Mouse (Mus musculus): ENCODE results near the gene Tcp11l2.

Tcp11l2 gene

GRCm38 (mm10) chr10:84558511-84558910 is 17.9 kb upstream of the Tcp11l2 start:
- DNase-seq, result no peak

- no peak for DNase-seq
These were observed 16.4 kb upstream of the Tcp11l2 start for GRCm38 (mm10) chr10:84559986-84560385.

DNA sequence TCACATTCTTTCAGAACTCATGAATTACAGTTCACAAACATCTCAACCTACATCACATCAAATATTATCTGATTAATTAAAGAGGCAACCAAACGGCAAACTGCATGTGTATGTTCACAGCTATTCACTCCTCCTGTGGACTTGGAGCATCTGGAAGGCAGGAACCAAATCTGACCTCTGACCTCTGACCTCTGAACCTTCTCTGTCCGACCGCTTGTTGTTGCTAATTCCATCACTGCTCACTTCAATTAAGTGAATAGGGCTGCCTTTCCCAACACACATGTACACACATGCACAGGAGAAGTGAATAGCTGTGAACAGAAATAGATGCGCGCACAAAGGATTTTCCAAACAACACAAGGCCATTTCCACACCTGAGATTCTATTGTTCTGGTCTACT is 14.3 kb upstream of the Tcp11l2 start:
- DNase-seq, result no peak

DNA sequence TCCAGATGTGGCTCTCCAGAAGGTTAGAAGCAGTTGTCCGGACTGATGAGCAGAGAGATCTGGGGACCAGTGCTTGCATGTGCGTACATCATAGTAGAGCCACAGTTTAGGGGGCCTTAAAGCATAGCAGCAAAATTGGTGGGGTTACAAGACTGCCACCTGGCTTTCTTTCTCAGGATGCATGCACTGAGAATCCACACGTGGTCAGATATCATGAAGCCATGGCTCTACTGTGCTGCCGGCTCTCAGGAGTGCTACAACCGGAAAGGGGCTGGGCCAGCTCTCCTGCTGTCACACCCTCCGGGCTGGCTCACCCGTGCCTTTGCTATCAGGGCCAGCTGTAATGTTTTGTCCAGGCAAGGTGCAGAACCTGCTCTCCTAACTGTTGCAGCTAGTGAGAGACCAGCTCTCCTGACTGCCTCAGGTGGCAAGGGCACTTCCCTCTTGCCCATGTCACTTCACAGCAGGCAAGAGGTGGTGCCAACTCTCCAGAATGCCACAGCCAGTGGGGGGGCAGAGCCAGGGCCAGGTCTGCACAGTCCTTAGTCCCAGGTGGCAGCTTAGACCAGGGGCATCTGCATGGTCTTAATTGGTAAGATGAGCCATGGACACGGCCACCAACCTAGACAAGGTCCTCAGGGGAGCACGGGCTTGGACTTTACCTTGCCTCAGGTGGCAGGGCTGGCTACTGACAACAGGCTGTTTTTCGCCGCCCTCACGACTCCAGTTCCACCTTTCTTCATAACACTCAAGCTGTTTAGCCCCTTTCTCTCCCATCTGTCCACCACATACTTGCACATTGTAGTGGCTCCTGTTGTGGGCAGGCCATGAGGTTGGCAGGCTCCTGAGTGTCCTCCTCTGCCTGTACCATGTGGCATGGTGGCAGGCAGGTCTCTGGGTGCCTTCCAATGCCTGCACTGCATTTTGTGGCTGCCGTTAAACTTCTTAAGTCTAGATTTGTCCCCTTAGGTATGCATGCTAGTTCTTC is 13.6 kb upstream of the Tcp11l2 start:
- no peak for DNase-seq

- DNase-seq, result no peak
These were observed 12.0 kb upstream of the Tcp11l2 start for GRCm38 (mm10) chr10:84564427-84564826.

- DNase-seq, result no peak
These were observed 5.3 kb upstream of the Tcp11l2 start for GRCm38 (mm10) chr10:84571052-84571639.

DNA sequence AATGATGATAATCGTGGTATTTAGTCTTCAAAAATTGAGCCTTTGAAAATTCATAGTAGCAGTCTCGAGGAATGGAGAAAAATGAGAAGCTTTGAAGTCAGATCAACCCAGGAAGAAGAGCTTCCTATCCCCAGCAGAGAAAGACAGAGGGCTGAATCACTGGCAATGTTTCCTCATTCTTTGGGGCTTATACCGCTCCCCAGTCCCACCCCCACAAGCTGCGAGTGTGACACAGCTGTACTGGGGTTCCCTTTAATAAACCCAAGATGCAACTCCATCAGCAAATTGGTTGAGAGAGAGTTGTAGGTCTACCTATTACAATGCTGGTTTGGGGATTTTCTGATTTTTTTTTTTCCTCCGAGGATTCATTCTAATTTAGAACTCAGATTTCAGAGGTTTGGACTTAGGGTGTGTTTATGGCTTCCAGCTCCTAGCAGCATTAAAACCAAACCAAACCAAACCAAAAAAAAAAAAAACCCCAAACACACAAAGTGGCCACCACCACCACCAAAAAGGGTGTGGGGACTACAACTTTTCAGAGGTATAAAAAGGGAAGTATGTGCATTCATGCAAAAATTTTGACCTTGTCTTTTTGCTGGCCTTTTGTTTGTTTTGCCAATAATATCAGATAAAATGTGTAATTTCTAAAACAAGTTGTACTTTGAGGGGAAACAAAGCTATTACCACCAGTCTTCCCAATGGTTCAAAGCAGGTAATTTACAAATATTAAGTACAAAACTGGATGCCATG is 2.6 kb upstream of the Tcp11l2 start:
- DNase-seq, result no peak

GRCm38 (mm10) chr10:84576029-84576394 is 414 bp upstream of the Tcp11l2 start:
- DNase-seq, result no peak

GRCm38 (mm10) chr10:84577071-84577727 is 773 bp downstream of the Tcp11l2 start:
- DNase-seq, result peak; percentile 84

DNA sequence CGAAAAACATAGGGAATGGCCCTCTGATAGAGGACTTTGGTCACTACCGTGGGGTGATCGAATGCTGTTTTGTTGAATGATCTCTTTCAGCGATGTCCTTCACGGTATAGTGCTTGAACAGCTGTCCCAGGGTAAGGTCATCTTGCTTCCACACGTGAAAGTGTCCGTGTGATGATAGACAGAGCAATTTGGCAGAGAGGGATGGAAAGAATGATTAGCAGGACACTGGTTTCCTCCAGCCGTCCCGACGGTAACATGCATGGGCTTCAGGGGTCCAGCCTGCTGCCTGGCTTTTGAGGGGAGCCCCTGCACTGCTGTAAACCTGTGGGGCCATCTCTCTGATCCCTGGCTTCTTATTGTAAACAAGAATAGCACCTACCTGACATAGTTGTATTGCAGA is 2.3 kb downstream of the Tcp11l2 start:
- no peak for DNase-seq

DNA sequence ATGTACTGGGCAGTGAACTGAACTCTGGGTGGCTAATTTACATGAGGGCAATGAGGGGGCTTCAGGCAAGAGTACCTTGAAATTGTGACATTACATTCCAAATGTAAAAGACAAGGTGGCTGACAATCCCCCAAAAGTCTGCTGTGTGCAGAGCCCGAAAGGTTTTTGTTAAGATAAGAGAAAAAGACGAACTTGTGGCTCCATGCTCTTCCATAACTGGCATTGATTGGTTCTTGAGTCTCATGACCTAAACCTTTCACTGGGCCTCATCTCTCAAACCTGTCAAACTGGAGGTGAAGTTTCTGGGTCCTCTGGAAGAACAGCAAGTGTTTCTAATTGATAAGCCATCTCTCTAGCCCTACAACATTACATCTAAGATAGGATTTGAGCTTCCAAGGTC is 3.1 kb downstream of the Tcp11l2 start:
- DNase-seq, result no peak

- DNase-seq, result peak; percentile 8
These were observed 4.8 kb downstream of the Tcp11l2 start for GRCm38 (mm10) chr10:84581191-84581590.

- peak; percentile 3 for DNase-seq
These were observed 5.8 kb downstream of the Tcp11l2 start for GRCm38 (mm10) chr10:84582236-84582635.

GRCm38 (mm10) chr10:84584451-84585293 is 8.2 kb downstream of the Tcp11l2 start:
- peak; percentile 14 for DNase-seq

DNA sequence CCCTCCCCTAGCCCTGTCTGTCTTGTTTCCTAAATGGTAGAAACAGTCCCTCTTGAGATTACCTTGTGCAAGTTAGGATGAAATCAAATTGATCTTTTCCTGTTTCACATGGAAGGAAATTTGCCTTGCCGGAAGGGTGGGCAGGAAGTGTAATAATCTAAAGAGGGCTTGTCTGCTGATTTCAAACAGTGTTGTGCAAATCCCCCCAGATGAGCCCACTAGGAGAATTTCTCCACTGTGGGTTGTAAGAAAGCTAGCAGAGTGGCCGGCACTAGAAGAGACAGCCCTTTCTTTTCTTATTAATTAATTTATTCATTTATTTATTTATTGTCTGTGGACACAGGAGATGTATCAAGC is 8.8 kb downstream of the Tcp11l2 start:
- DNase-seq, result no peak

- no peak for DNase-seq
These were observed 14.5 kb downstream of the Tcp11l2 start for GRCm38 (mm10) chr10:84590956-84591355.

GRCm38 (mm10) chr10:84591640-84592148 is 15.3 kb downstream of the Tcp11l2 start:
- no peak for DNase-seq

DNA sequence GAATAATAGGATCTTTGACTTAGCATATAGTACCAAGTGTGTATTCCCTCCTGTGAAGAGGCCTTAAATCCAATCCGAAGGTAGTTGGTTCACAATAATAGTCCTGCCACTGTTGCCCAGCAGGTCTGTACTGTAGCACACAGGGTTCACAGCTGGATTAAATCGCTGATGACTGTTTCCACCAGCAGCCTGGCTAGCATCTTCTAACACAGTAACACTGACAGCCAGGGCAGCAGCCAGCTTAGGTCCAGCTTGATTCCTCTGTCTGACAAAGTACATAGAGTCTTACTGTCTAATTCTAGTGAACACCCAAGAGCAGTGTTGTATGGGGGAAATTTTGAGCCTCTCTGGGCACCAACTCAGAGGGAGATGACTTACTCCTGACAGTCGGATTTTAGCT is 16.3 kb downstream of the Tcp11l2 start:
- DNase-seq, result no peak

GRCm38 (mm10) chr10:84597127-84597785 is 20.8 kb downstream of the Tcp11l2 start:
- DNase-seq, result peak; percentile 24

GRCm38 (mm10) chr10:84598172-84598571 is 21.7 kb downstream of the Tcp11l2 start:
- DNase-seq, result no peak

DNA sequence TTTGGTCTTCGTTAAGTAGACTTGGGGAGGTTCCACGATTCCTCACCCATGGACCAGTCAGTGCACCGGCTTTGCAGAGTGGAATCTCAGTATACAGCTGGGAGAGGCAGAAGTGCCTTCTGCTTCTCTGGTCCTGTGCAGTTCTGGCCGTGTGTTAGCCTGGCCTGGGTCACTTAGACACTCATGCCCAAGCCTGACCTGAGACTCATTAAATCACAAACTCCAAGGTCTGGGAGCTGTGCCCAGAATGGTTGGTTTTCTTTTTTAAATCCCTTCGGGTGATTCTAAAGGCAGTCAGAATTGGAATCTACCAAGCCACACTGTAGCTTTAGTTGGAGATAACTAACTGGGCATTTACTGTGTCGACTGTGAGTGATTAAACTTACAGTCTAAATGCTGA is 23.7 kb downstream of the Tcp11l2 start:
- no peak for DNase-seq

All from lung, postnatal 14 days (tissue).